Comparison of ENCODE assay signal across 13 mouse cellular contexts in the genomic region with DNA sequence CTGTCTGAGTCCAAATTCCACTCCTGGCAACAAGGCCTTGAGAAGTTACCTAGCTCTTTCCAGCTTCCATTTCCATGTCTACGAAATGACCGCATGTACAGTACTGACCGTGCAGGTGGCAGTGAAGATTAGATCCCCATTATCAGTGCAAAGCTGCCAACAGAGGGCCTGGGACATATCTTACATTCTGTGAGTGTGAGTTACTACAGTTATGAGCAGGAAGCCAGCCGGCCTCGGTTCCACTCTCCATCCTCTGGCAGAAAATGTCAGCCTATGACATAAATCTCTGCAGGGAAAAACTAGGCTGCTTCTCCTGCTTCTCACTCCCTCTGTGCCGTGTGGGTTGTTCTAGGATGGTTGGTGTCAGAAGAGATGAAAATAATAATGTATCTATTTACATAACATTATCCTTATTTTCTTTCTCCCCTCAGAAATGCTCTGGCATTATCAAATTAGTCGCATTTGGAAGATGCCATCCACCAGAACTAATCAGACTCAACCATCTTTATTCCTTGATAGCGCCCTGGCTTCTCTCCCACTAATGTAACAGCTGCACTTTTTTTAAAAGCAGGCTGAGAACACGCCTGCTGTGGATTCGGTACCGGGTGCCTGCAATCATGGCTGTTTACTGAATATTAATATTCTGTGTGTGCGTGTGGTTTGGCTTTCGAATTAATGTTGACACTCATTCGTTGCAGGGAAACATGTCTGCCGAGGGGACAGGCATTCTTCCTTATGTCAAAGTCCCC.
DNase-seq lines count a peak whose midpoint lies in the region; ATAC-seq and TF ChIP-seq lines count a peak whose summit lies in the region.
"Had no signal": no experiment of that assay in that cellular context is flagged by ENCODE, and none has a peak within 500 bp of the region (broad histone marks: within the 10 kb centered on the region; RNA-seq: fewer than 3 reads in every experiment).

No protein-coding gene starts in this region.

- WGBS in heart, embryonic 15.5 days, result 57% methylated on average over 15 of the region's 15 CpGs
- 62% methylated on average over 15 of the region's 15 CpGs for WGBS in midbrain, embryonic 14.5 days
- 55% methylated on average over 15 of the region's 15 CpGs for WGBS in midbrain, embryonic 16.5 days
- 67% methylated on average over 15 of the region's 15 CpGs for WGBS in intestine, postnatal 0 days

- ATAC-seq in heart, embryonic 15.5 days (replicated peaks; ENCODE audit: insufficient number of reproducible peaks, insufficient read depth, low FRiP score, low read depth), result peak; percentile 50; the same call in 1 of the 2 replicates
- no peak for ATAC-seq in midbrain, embryonic 14.5 days (ENCODE audit: low FRiP score, low TSS enrichment)
- ATAC-seq in midbrain, embryonic 16.5 days, result no peak
- ATAC-seq in intestine, postnatal 0 days, result peak; percentile 70
- ATAC-seq in megakaryocyte, adult 5-6 weeks (ENCODE audit: poor library complexity, severe bottlenecking), result no peak

- no peak overlapping the region for H3K4me3 ChIP-seq in heart, embryonic 15.5 days
- no peak overlapping the region for H3K4me3 ChIP-seq in midbrain, embryonic 14.5 days (replicated peaks; ENCODE audit: low read depth, low read length)
- H3K4me3 ChIP-seq in midbrain, embryonic 16.5 days (ENCODE audit: low read depth, low read length), result no peak overlapping the region
- H3K4me3 ChIP-seq in intestine, postnatal 0 days (ENCODE audit: low read depth, low read length), result no peak overlapping the region
- H3K4me3 ChIP-seq: embryonic facial prominence, embryonic 13.5 days; midbrain, embryonic 12.5 days had no signal

- no peak for DNase-seq in heart, adult 9 months (ENCODE audit: low spot score in 2 of 2)
- DNase-seq in midbrain, embryonic 14.5 days, result peak; percentile 42
- DNase-seq in brain, embryonic 18.5 days (ENCODE audit: low read depth, low spot score), result peak; percentile 24
- DNase-seq: cerebellum, adult 18-20 months; layer of hippocampus, adult 9-11 months had no signal

- no peak overlapping the region for H3K4me2 ChIP-seq in heart, embryonic 15.5 days
- no peak overlapping the region for H3K4me2 ChIP-seq in midbrain, embryonic 14.5 days (ENCODE audit: low read length)
- no peak overlapping the region for H3K4me2 ChIP-seq in midbrain, embryonic 16.5 days (ENCODE audit: low read length)
- no peak overlapping the region for H3K4me2 ChIP-seq in intestine, postnatal 0 days (replicated peaks; ENCODE audit: low read depth)
- H3K4me2 ChIP-seq: embryonic facial prominence, embryonic 13.5 days; liver, embryonic 11.5 days; midbrain, embryonic 12.5 days had no signal

- peak overlapping the region; percentile 51; the same call in 1 of the 2 replicates for H3K27ac ChIP-seq in heart, embryonic 15.5 days
- H3K27ac ChIP-seq in midbrain, embryonic 14.5 days (replicated peaks; ENCODE audit: low read depth, low read length), result 0 out of 2 replicates have a peak overlapping the region, but pooled peaks have one; percentile 33
- H3K27ac ChIP-seq in midbrain, embryonic 16.5 days (ENCODE audit: low read length), result no peak overlapping the region
- no peak overlapping the region for H3K27ac ChIP-seq in intestine, postnatal 0 days (ENCODE audit: low read depth, low read length)
- H3K27ac ChIP-seq: embryonic facial prominence, embryonic 13.5 days; kidney, postnatal 0 days; midbrain, embryonic 12.5 days had no signal

- H3K27me3 ChIP-seq in heart, embryonic 15.5 days, result no peaks in the 10 kb centered on the region
- H3K27me3 ChIP-seq in midbrain, embryonic 14.5 days (ENCODE audit: control insufficient read depth, insufficient read depth, low read length), result no peaks in the 10 kb centered on the region
- H3K27me3 ChIP-seq in midbrain, embryonic 16.5 days (ENCODE audit: control insufficient read depth, insufficient read depth, low read depth, low read length), result no peaks in the 10 kb centered on the region
- no peaks in the 10 kb centered on the region for H3K27me3 ChIP-seq in intestine, postnatal 0 days (replicated peaks; ENCODE audit: control insufficient read depth, insufficient read depth, low read length)
- H3K27me3 ChIP-seq: embryonic facial prominence, embryonic 13.5 days; midbrain, embryonic 12.5 days had no signal

- no peak overlapping the region for H3K9ac ChIP-seq in heart, embryonic 15.5 days
- H3K9ac ChIP-seq in midbrain, embryonic 14.5 days (replicated peaks; ENCODE audit: low read length), result no peak overlapping the region
- H3K9ac ChIP-seq in midbrain, embryonic 16.5 days (ENCODE audit: low read depth, low read length), result no peak overlapping the region
- no peak overlapping the region for H3K9ac ChIP-seq in intestine, postnatal 0 days (ENCODE audit: low read depth, low read length)
- H3K9ac ChIP-seq: embryonic facial prominence, embryonic 13.5 days; midbrain, embryonic 12.5 days had no signal

- peak; percentile 46 for TF ChIP-seq CTCF in intestine, postnatal 0 days (IDR thresholded peaks at IDR 0.05; ENCODE audit: low read depth)

- 0 out of 2 replicates have a peak, but pooled peaks cover 10% of the 10 kb centered on the region for H3K4me1 ChIP-seq in heart, embryonic 15.5 days (replicated peaks)
- no peaks in the 10 kb centered on the region for H3K4me1 ChIP-seq in midbrain, embryonic 14.5 days (ENCODE audit: control insufficient read depth, insufficient read depth, low read length)
- H3K4me1 ChIP-seq in midbrain, embryonic 16.5 days (ENCODE audit: control insufficient read depth, insufficient read depth, low read length), result peaks cover 16% of the 10 kb centered on the region
- H3K4me1 ChIP-seq in intestine, postnatal 0 days (replicated peaks; ENCODE audit: control insufficient read depth, insufficient read depth, low read length), result no peaks in the 10 kb centered on the region

- no peaks in the 10 kb centered on the region for H3K36me3 ChIP-seq in heart, embryonic 15.5 days
- no peaks in the 10 kb centered on the region for H3K36me3 ChIP-seq in midbrain, embryonic 14.5 days (ENCODE audit: control insufficient read depth, insufficient read depth, low read length)
- no peaks in the 10 kb centered on the region for H3K36me3 ChIP-seq in midbrain, embryonic 16.5 days (ENCODE audit: control insufficient read depth, insufficient read depth, low read length)
- no peaks in the 10 kb centered on the region for H3K36me3 ChIP-seq in intestine, postnatal 0 days (ENCODE audit: control insufficient read depth, insufficient read depth)
- H3K36me3 ChIP-seq: embryonic facial prominence, embryonic 13.5 days; midbrain, embryonic 12.5 days had no signal

- no peaks in the 10 kb centered on the region for H3K9me3 ChIP-seq in heart, embryonic 15.5 days (replicated peaks)
- H3K9me3 ChIP-seq in midbrain, embryonic 14.5 days (ENCODE audit: control insufficient read depth, low read length), result no peaks in the 10 kb centered on the region
- no peaks in the 10 kb centered on the region for H3K9me3 ChIP-seq in midbrain, embryonic 16.5 days (replicated peaks; ENCODE audit: control insufficient read depth, low read length, poor library complexity, severe bottlenecking)
- no peaks in the 10 kb centered on the region for H3K9me3 ChIP-seq in intestine, postnatal 0 days (ENCODE audit: control insufficient read depth)
- H3K9me3 ChIP-seq: embryonic facial prominence, embryonic 13.5 days; midbrain, embryonic 12.5 days had no signal

Comparison
In these comparisons a context has a peak if more than half of its experiments do, and no peak if none do; other contexts are left out.
1. H3K27ac ChIP-seq: peak in heart, embryonic 15.5 days (single experiment) and midbrain, embryonic 14.5 days (single experiment); none in midbrain, embryonic 16.5 days (single experiment) and intestine, postnatal 0 days (single experiment).
2. ATAC-seq: peak in heart, embryonic 15.5 days (single experiment) and intestine, postnatal 0 days (single experiment); none in midbrain, embryonic 14.5 days (single experiment), midbrain, embryonic 16.5 days (single experiment) and megakaryocyte, adult 5-6 weeks (single experiment).
3. DNase-seq: peak in midbrain, embryonic 14.5 days (single experiment) and brain, embryonic 18.5 days (single experiment); none in heart, adult 9 months (0 of 2).